Mouse (Mus musculus) hindbrain, embryonic 14.5 days (tissue): ENCODE measurements around the gene Fam122a. TPM values are rescaled to one million over a fixed set of nuclear protein-coding genes. Genes with fewer than 3 reads are reported as not detected.

Experiments used
- ATAC-seq: fragments of 200-750 bp; cut with Nextera tagmentation; 2 replicates; pipeline ENCODE4 v1.8.0; 2017; ENCODE audit warnings: moderate number of reproducible peaks, mild to moderate bottlenecking, moderate TSS enrichment, moderate library complexity; ENCODE audit not compliant: low FRiP score
- DNase-seq: peaks from one replicate; pipeline ENCODE4 v3.0.0-alpha.2; 2015; ENCODE audit warnings: low spot score
- H3K27ac ChIP-seq: fragments of 300-500 bp; sonication (generic); 2 replicates; pipeline ENCODE4 v1.5.1; 2014; ENCODE audit warnings: mild to moderate bottlenecking, moderate library complexity
- H3K27me3 ChIP-seq: fragments of 300-500 bp; sonication (generic); 2 replicates; pipeline ENCODE4 v1.6.1; 2014; ENCODE audit warnings: mild to moderate bottlenecking, low read length, mixed read lengths; ENCODE audit not compliant: control insufficient read depth, insufficient read depth
- H3K36me3 ChIP-seq: fragments of 300-500 bp; sonication (generic); replicated peaks from 2 replicates; pipeline ENCODE4 v1.6.1; 2014; ENCODE audit not compliant: control insufficient read depth, insufficient read depth
- H3K4me1 ChIP-seq: fragments of 300-500 bp; sonication (generic); replicated peaks from 2 replicates; pipeline ENCODE4 v1.6.1; 2014; ENCODE audit warnings: antibody characterized with exemption, low read length, mixed read lengths; ENCODE audit not compliant: control insufficient read depth, insufficient read depth
- H3K4me2 ChIP-seq: fragments of 300-500 bp; sonication (generic); replicated peaks from 2 replicates; pipeline ENCODE4 v1.6.1; 2014; ENCODE audit warnings: mild to moderate bottlenecking, moderate library complexity
- H3K4me3 ChIP-seq: fragments of 300-500 bp; sonication (generic); replicated peaks from 2 replicates; pipeline ENCODE4 v1.5.1; 2014; ENCODE audit warnings: mild to moderate bottlenecking, low read length
- H3K9ac ChIP-seq: fragments of 300-500 bp; sonication (generic); 2 replicates; pipeline ENCODE4 v1.6.1; 2014
- H3K9me3 ChIP-seq: fragments of 300-500 bp; sonication (generic); 2 replicates; pipeline ENCODE4 v1.6.1; 2016; ENCODE audit warnings: low read length; ENCODE audit not compliant: control insufficient read depth
- WGBS: fragments of 180-500 bp; shearing (Covaris S2); extraction: QIAGEN DNeasy Blood & Tissue Kit; methylation state at CpG from one replicate; pipeline ENCODE4 v1.1.7; 2014; 5-methylcytosine and 5-hydroxymethylcytosine counted together
- polyA plus RNA-seq: library from polyadenylated mRNA; unstranded; fragments of >200 nt; fragmentation: Nextera tagmentation; extraction: Ambion mirVana; gene quantifications from 2 replicates; pipeline ENCODE4 v1.2.1, GENCODE M21; 2014

The Fam122a gene
- polyA plus RNA-seq = 56.0 and 61.1 TPM in 2 replicates

DNA sequence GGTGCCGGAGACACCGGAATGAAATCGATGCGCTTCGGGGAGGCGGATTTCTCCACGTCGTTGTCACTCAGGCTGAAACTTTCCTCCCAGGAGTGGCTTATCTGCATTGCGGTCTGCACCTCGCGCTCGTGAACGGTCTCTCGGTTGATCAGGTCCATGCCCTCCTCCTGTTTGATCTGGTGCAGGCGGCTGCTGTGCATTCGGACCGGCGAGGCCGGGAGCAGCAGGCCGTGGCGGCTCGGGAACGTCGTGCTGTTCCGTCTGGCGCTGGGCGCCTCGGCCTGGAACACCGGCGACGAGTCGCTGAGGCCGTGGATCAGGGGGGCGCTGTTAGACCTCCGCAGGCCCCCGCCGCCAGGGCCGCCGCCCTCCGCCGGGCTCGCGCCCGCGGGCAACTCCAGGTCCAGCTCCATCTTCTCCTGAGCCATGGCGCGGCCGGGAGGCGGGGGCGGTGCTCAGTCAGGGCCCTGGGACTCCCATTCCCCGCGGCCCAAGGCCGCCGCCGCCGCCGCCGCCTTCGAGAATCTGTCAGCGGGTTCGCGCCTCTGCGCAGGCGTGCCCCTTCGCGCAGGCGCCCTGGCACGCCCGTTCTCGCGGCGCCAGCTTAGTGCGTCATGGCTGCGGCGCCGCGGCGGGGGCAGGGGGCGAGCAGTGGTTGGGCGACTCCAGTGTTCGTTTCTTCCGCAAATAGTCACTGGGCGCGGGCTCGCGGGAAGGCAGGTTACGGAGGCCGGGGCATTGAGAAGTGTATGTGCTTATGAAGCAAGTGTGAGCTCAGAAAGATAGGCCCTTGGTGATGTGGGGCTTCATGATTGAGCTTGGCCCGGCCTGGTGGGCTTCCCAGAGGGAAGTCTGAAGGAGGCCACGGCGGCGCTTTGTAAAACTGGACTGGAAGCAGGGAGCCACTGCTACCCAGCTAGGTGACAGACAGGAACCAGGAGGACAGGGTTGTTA lies at the start of gene Fam122a:
Fam122a (minus strand) TSS at position 428 of the 954 bp plus-strand sequence.
- peak within 1 kb of the TSS; percentile 61 for H3K4me2 ChIP-seq
- peak within 1 kb of the TSS; percentile 96 for H3K9ac ChIP-seq
- peak; percentile 97 for DNase-seq
- peak within 1 kb of the TSS; percentile 94 for H3K27ac ChIP-seq
- H3K9me3 ChIP-seq = no peaks in the 10 kb centered on the region
- no peaks in the 10 kb centered on the region for H3K36me3 ChIP-seq
- H3K4me3 ChIP-seq = peak within 1 kb of the TSS; percentile 85
- under 1% methylated on average over 76 of the region's 92 CpGs for WGBS
- H3K27me3 ChIP-seq = no peaks in the 10 kb centered on the region
- peaks cover 27% of the 10 kb centered on the region for H3K4me1 ChIP-seq
- ATAC-seq = peak; percentile 98

DNA sequence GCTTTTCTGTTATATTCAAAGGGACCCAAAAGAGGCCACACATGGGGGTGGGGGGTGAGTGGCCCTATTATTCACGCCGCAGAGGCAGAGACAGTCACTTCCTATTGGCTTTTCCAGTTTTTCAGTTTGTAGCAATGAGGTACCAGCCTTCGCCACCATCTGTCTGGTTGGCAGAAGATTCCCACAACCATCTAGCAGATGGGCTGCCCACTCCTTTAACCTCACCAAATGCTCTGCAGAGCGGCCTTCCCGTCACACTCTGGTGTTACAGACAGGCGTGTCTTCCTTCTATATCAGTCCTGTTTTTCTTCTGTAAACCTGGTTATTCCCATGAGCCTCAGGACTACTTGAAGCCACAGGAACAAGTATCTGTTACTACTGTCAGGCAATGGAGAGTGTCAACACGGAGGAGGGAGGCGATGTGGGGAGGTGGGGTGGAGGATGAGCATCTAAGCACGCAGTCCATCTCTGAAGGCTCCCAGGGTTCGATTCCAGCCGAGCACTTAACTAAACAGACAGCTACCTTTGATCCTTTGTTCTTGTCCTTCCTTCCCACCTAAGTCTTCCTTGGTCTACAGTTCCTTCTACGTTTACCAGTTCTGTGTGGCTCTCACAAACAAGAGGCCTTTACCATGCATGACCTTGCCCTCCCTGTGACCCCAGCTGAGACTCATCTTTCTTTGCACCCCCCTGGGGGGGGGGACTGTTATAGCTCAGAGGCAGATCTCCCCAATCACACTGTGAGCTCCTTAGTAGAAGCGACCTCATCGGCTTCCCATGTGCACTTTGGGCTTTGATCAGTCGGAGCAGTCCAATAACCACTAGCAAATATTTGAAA lies 46.5 kb upstream of the Fam122a start:
- no peak overlapping the region for H3K27ac ChIP-seq
- no peaks in the 10 kb centered on the region for H3K4me1 ChIP-seq
- H3K4me3 ChIP-seq = no peak overlapping the region
- no peaks in the 10 kb centered on the region for H3K9me3 ChIP-seq
- no peak for DNase-seq
- no peak for ATAC-seq
- H3K27me3 ChIP-seq = no peaks in the 10 kb centered on the region
- no peak overlapping the region for H3K4me2 ChIP-seq
- no peak overlapping the region for H3K9ac ChIP-seq
- 83% methylated on average over 15 of the region's 15 CpGs for WGBS
- no peaks in the 10 kb centered on the region for H3K36me3 ChIP-seq

DNA sequence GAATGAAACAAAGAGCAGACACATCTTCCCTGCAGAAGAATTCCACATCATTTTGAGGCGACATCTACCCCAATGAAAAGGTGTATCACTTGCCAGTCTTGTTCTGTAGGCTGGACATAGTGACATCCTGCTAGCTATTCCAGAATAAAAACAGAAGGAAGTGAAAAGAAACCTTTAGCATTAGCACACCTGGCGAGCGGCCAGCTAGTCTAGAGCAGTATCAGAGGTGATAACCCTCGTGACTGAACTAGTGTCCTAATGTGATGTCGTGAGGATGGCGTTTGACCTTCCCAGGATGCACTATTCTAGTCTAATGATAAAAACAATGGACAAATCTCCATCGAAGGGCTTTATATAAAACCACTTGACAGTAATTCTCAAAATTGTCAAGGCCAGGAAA lies 44.8 kb upstream of the Fam122a start:
- H3K4me3 ChIP-seq = no peak overlapping the region
- no peaks in the 10 kb centered on the region for H3K9me3 ChIP-seq
- no peaks in the 10 kb centered on the region for H3K27me3 ChIP-seq
- H3K9ac ChIP-seq = no peak overlapping the region
- WGBS = 94% methylated on average over 7 of the region's 7 CpGs
- no peak for DNase-seq
- no peak for ATAC-seq
- no peaks in the 10 kb centered on the region for H3K36me3 ChIP-seq
- H3K4me1 ChIP-seq = no peaks in the 10 kb centered on the region
- no peak overlapping the region for H3K4me2 ChIP-seq
- H3K27ac ChIP-seq = no peak overlapping the region

DNA sequence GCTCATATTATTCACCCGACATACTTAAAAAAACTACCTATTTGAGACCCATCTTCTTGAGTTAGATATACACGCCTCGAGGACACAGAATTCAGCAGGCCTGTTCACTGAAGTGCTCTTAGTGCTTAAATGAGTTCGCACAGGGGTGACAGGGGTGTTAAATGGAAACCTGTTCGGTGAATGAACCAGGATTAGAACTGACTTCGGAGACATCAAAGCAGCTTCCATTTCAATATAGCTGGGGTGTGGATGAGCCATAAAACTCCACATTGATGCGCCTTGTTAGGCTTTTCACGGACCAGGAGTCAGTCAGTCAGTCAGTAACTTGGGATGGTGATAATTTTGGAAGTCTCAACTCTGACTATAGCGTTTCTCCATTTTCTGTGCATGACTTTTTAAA lies 44.0 kb upstream of the Fam122a start:
- no peak overlapping the region for H3K9ac ChIP-seq
- DNase-seq (no peak), ATAC-seq (no peak)
- no peaks in the 10 kb centered on the region for H3K36me3 ChIP-seq
- no peaks in the 10 kb centered on the region for H3K9me3 ChIP-seq
- 89% methylated on average over 9 of the region's 9 CpGs for WGBS
- H3K4me1 ChIP-seq = no peaks in the 10 kb centered on the region
- no peak overlapping the region for H3K27ac ChIP-seq
- H3K4me3 ChIP-seq = no peak overlapping the region
- H3K27me3 ChIP-seq = no peaks in the 10 kb centered on the region
- H3K4me2 ChIP-seq = no peak overlapping the region

DNA sequence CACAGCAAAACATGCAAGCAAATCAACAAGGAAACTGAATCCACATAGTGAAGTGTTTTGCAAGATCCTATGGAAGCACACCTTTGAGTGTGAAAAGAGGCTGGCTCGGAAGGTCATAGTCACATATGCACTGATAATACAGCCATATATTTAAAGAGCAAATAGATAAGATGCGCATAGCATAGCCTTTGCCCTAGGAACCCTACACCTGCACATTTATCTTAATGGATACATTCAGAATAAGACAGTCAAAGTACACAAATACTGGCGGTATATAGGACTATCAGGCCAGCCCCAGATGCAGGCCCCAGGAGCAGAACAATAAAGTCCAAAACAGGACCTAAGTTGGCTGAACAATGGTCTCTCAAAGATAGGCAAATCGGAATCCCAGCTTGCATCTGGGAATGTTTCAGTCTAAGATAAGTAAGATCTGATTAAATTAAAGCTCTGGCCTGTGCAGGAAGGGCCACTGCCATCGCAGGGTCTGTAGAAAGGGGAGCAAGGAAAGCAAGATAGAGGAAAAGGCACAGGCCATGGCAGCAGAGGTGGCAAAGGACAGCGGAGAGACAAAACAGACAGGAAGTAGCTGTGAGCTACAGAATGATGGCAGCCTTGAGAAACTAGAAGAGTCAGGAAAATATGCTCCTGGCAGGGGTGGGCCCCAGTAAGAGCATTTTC lies 42.7 kb upstream of the Fam122a start:
- Histone ChIP-seq H3K36me3 (no peaks in the 10 kb centered on the region), H3K4me2 (no peak overlapping the region), H3K9ac (no peak overlapping the region), H3K4me3 (no peak overlapping the region), H3K9me3 (no peaks in the 10 kb centered on the region), H3K4me1 (no peaks in the 10 kb centered on the region), H3K27ac (no peak overlapping the region), H3K27me3 (no peaks in the 10 kb centered on the region)
- WGBS = 88% methylated on average over 6 of the region's 6 CpGs
- no peak for ATAC-seq
- no peak for DNase-seq

DNA sequence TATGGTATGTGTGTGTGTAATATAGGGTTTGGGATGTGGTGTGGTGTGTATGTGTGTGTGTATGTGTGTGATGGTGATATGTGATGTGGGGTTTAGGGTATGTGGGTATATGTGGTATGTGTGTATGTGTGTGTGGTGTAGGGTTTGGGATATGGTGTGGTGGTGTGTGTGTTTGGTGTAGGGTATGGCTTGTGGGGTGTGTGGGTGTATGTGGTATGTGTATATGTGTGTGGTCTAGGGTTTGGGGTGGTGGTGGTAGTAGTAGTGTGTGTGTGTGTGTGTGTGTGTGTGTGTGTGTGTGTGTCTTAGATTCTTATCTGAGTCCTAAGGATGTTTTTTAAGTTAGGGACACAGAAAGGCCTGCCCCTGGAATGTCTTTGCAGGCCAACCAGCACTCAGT lies 41.2 kb upstream of the Fam122a start:
- H3K36me3 ChIP-seq = no peaks in the 10 kb centered on the region
- no peak overlapping the region for H3K4me3 ChIP-seq
- no peaks in the 10 kb centered on the region for H3K27me3 ChIP-seq
- DNase-seq = no peak
- no peak overlapping the region for H3K9ac ChIP-seq
- no peaks in the 10 kb centered on the region for H3K4me1 ChIP-seq
- no peaks in the 10 kb centered on the region for H3K9me3 ChIP-seq
- no peak overlapping the region for H3K4me2 ChIP-seq
- ATAC-seq = 0 out of 2 replicates have a peak, but pooled peaks have one; percentile 11
- H3K27ac ChIP-seq = no peak overlapping the region

DNA sequence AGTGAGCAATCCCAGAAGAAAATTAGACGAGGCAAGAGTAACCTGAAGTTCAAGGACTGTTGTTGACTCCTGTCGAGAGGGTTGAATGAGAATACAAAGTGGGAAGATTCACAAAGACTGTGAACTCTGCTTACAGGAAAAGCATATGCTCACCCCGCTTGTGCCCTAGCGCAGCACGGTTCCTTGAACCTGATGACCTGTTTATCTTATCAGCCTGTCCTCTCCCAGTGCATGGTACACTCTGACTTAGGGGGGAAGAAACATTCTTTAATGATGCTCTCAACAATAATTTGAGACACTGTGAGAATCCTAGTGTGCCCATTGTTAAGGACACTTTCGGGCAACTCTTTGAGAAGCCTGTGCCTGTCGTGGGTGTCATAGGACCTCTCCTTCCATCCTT lies 39.9 kb upstream of the Fam122a start:
- DNase-seq (no peak), ATAC-seq (no peak)
- H3K36me3 ChIP-seq = no peaks in the 10 kb centered on the region
- no peaks in the 10 kb centered on the region for H3K27me3 ChIP-seq
- H3K4me3 ChIP-seq = no peak overlapping the region
- no peak overlapping the region for H3K4me2 ChIP-seq
- WGBS = 87% methylated on average over 7 of the region's 7 CpGs
- no peak overlapping the region for H3K9ac ChIP-seq
- H3K27ac ChIP-seq = no peak overlapping the region
- H3K4me1 ChIP-seq = no peaks in the 10 kb centered on the region
- H3K9me3 ChIP-seq = no peaks in the 10 kb centered on the region

DNA sequence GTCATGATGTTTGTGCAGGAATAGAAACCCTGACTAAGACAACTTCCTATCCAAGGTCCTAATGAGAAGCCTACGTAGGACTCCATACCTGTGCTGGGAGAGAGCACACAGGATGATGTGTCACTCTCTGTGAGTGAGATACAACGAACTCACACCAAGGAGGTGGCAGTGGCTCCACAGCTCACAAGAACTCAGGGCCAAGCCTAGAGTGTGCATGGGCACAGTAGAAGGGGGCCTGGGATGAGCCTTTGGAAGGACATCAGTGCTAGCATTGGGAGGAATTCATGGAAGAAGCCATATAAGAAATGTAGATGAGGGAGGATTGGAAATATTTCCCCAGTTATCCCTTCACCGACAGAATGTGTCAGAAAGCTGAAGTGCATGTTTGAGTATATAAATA lies 38.8 kb upstream of the Fam122a start:
- no peaks in the 10 kb centered on the region for H3K4me1 ChIP-seq
- H3K9ac ChIP-seq = no peak overlapping the region
- WGBS = 93% methylated on average over 3 of the region's 3 CpGs
- no peak overlapping the region for H3K4me2 ChIP-seq
- no peaks in the 10 kb centered on the region for H3K36me3 ChIP-seq
- DNase-seq = no peak
- no peak for ATAC-seq
- H3K27ac ChIP-seq = no peak overlapping the region
- no peak overlapping the region for H3K4me3 ChIP-seq
- no peaks in the 10 kb centered on the region for H3K27me3 ChIP-seq
- no peaks in the 10 kb centered on the region for H3K9me3 ChIP-seq
